Mouse (Mus musculus): ENCODE measurements around the gene Ackr3. TPM values are rescaled to one million over a fixed set of nuclear protein-coding genes. Genes with fewer than 3 reads are reported as not detected.

The Ackr3 gene
- total RNA-seq, 2 experiments from 2014 or later, result 12.7 to 18.9 TPM

DNA sequence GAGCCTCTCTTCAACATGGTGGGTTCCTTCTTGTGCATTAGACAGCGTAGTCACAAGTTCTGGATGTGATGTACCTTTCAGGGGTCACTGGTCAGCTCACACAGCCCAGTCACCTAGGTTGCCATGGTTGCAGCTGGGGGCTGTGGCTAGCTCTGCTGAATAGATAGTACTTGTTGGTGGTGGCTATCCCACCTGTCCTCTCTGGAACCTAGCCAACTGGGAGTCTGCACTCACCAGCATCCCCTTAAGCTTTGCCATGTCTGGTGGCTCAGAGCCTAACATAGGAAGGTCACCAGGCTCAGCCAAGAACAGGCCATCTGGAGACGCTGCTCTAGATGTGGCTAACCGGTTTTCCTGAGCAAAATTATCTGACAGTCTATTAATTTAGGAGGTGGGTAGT lies 47.4 kb downstream of the Ackr3 start:
- no peak for DNase-seq (ENCODE audit: low spot score in 2 of 2)

GRCm38 (mm10) chr1:90253465-90253864 lies 49.7 kb downstream of the Ackr3 start:
- DNase-seq (ENCODE audit: low spot score in 2 of 2), result no peak

GRCm38 (mm10) chr1:90258253-90258887 lies 54.6 kb downstream of the Ackr3 start:
- no peak for DNase-seq (ENCODE audit: low spot score in 2 of 2)

DNA sequence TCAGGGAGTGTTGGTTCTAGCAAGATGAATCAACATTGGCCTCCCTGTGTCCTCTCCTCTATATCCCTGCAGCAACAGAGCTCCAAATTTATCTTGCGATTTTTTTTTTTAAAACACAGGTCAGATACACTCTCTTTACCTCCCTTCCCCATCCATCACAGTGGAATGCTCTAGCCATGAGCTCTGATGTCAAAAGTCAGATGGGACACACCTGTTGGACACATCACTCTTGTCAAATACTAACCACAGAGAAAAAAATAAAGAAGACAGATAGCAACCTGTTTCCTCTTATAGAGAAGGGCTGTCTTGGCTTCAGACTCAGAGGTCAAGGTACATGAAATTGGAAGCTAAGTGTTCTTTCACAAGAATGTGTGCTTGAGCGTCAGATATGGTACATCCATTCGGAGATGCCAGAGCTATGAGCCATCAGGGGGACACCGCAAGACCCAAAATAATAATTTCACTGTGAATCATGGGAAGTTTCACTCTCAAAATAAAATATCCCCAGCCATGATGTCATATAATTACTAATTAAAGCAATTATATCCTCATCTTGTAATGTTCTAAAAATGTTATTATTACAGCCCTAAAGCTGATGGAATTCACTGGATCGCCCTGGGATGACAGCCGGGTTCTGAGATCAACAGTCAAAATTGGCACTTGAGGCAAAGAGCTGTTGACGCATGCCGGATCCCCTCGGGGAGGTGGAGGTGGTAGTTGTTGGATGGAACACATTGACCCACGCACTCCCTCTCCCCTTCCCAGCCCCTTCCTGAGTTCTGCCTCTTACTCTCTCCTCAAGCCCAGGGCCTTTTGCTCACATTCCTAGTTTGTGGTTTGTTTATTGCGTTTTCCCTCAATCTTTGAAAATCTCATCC lies 57.2 kb downstream of the Ackr3 start:
- no peak for DNase-seq (ENCODE audit: low spot score in 2 of 2)

DNA sequence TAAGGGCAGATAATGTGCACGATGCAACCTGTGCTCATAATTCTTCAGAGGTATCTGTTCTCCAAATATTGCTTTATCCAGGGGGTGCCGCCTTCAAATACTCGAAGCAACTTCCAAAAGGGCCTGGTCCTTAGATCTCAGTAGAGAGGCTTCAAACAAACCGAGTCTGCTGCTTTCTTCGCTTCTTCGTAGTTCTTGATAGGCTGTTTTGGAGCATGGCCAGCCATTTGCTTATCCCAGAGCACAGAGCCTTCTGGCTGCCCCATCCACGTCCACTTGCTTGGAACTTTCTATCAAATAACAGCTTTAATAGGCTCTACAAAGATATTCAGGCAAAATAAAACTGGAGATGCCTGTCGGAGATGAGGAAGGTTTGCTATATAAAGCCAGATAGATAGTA lies 58.6 kb downstream of the Ackr3 start:
- no peak for DNase-seq (ENCODE audit: low spot score in 2 of 2)

Other genes starting within 250 kb of the Ackr3 start
- gene Asb18, start 189.3 kb upstream of the Ackr3 start, total RNA-seq (2021), result 10 to 100 TPM in 1 of 2 experiments, 1 to 10 TPM in 1; 8.6 to 10.7 TPM
- gene Iqca, start 50.6 kb upstream of the Ackr3 start, total RNA-seq (2021), result not detected

Data from gastrocnemius, postnatal 4 days (tissue).